Mouse (Mus musculus): Measurements from ENCODE around the gene Dnase1l1. TPM values are rescaled to one million over a fixed set of nuclear protein-coding genes. Genes with fewer than 3 reads are reported as not detected.

Gene Dnase1l1
- polyA plus RNA-seq, 1 experiment from 2014 or later: 27.7 TPM

- peak; percentile 92 for DNase-seq (ENCODE audit: low spot score)
- 16% methylated on average over 38 of the region's 39 CpGs for WGBS
- peak; percentile 75 for ATAC-seq
Observed at GRCm38 (mm10) chrX:74282395-74283091, 406 bp upstream of the Dnase1l1 start.

GRCm38 (mm10) chrX:74281041-74281731 is 951 bp downstream of the Dnase1l1 start:
- WGBS: 8% methylated on average over 14 of the region's 14 CpGs
- Histone ChIP-seq H3K4me2 (replicated peaks; ENCODE audit: low read depth, low read length) (peak overlapping the region; percentile 59), H3K4me1 (ENCODE audit: insufficient read depth, low read depth, low read length) (no peaks in the 10 kb centered on the region; the same call in 1 of the 2 replicates), H3K27ac (ENCODE audit: low read length) (peak overlapping the region; percentile 86; the same call in 1 of the 2 replicates), H3K36me3 (ENCODE audit: insufficient read depth, low read length) (no peaks in the 10 kb centered on the region), H3K9ac (replicated peaks; ENCODE audit: low read depth) (0 out of 2 replicates have a peak overlapping the region, but pooled peaks have one; percentile 8), H3K4me3 (ENCODE audit: low read depth, low read length) (peak overlapping the region; percentile 42), H3K9me3 (ENCODE audit: low read length) (no peaks in the 10 kb centered on the region), H3K27me3 (replicated peaks; ENCODE audit: insufficient read depth, low read length) (no peaks in the 10 kb centered on the region)
- no peak for ATAC-seq
- TF ChIP-seq EP300 (IDR thresholded peaks at IDR 0.05) (no peak), CTCF (IDR thresholded peaks at IDR 0.05) (no peak)
- no peak for DNase-seq (ENCODE audit: low spot score)

More at GRCm38 (mm10) chrX:74282395-74283091, 406 bp upstream of the Dnase1l1 start:
- Histone ChIP-seq H3K9ac (replicated peaks; ENCODE audit: low read depth) (peak overlapping the region; percentile 44), H3K27ac (ENCODE audit: low read length) (peak overlapping the region; percentile 86), H3K9me3 (ENCODE audit: low read length) (no peaks in the 10 kb centered on the region), H3K36me3 (ENCODE audit: insufficient read depth, low read length) (no peaks in the 10 kb centered on the region), H3K27me3 (replicated peaks; ENCODE audit: insufficient read depth, low read length) (no peaks in the 10 kb centered on the region), H3K4me2 (replicated peaks; ENCODE audit: low read depth, low read length) (peak overlapping the region; percentile 59), H3K4me3 (ENCODE audit: low read depth, low read length) (peak overlapping the region; percentile 42), H3K4me1 (ENCODE audit: insufficient read depth, low read depth, low read length) (no peaks in the 10 kb centered on the region; the same call in 1 of the 2 replicates)
- TF ChIP-seq CTCF (IDR thresholded peaks at IDR 0.05) (no peak), EP300 (IDR thresholded peaks at IDR 0.05) (no peak)

- 73% methylated on average over 8 of the region's 8 CpGs for WGBS
- Histone ChIP-seq H3K9ac (replicated peaks; ENCODE audit: low read depth) (no peak overlapping the region), H3K4me1 (ENCODE audit: insufficient read depth, low read depth, low read length) (no peaks in the 10 kb centered on the region), H3K27me3 (replicated peaks; ENCODE audit: insufficient read depth, low read length) (no peaks in the 10 kb centered on the region), H3K9me3 (ENCODE audit: low read length) (no peaks in the 10 kb centered on the region), H3K36me3 (ENCODE audit: insufficient read depth, low read length) (no peaks in the 10 kb centered on the region), H3K4me3 (ENCODE audit: low read depth, low read length) (no peak overlapping the region), H3K27ac (ENCODE audit: low read length) (no peak overlapping the region), H3K4me2 (replicated peaks; ENCODE audit: low read depth, low read length) (no peak overlapping the region)
- TF ChIP-seq EP300 (IDR thresholded peaks at IDR 0.05) (no peak), CTCF (IDR thresholded peaks at IDR 0.05) (no peak)
- ATAC-seq: no peak
- peak; percentile 30 for DNase-seq (ENCODE audit: low spot score)
Observed at GRCm38 (mm10) chrX:74277916-74278315, 4.2 kb downstream of the Dnase1l1 start.

GRCm38 (mm10) chrX:74273422-74274322 is 8.5 kb downstream of the Dnase1l1 start:
- Histone ChIP-seq H3K9me3 (ENCODE audit: low read length) (no peaks in the 10 kb centered on the region), H3K4me1 (ENCODE audit: insufficient read depth, low read depth, low read length) (no peaks in the 10 kb centered on the region), H3K4me3 (ENCODE audit: low read depth, low read length) (no peak overlapping the region), H3K9ac (replicated peaks; ENCODE audit: low read depth) (no peak overlapping the region), H3K27me3 (replicated peaks; ENCODE audit: insufficient read depth, low read length) (no peaks in the 10 kb centered on the region), H3K36me3 (ENCODE audit: insufficient read depth, low read length) (no peaks in the 10 kb centered on the region), H3K27ac (ENCODE audit: low read length) (no peak overlapping the region), H3K4me2 (replicated peaks; ENCODE audit: low read depth, low read length) (no peak overlapping the region)
- TF ChIP-seq EP300 (IDR thresholded peaks at IDR 0.05) (no peak), CTCF (IDR thresholded peaks at IDR 0.05) (no peak)
- ATAC-seq (no peak), DNase-seq (ENCODE audit: low spot score) (no peak)
- 21% methylated on average over 10 of the region's 10 CpGs for WGBS

- H3K27me3 ChIP-seq (replicated peaks; ENCODE audit: insufficient read depth, low read length): no peaks in the 10 kb centered on the region
- peak overlapping the region; percentile 54 for H3K4me3 ChIP-seq (ENCODE audit: low read depth, low read length)
- H3K4me2 ChIP-seq (replicated peaks; ENCODE audit: low read depth, low read length): peak overlapping the region; percentile 49
- WGBS: 9% methylated on average over 26 of the region's 27 CpGs
- H3K4me1 ChIP-seq (ENCODE audit: insufficient read depth, low read depth, low read length): no peaks in the 10 kb centered on the region
- ATAC-seq (peak; percentile 4; the same call in 1 of the 2 replicates), DNase-seq (ENCODE audit: low spot score) (peak; percentile 63)
- H3K27ac ChIP-seq (ENCODE audit: low read length): peak overlapping the region; percentile 66
- H3K36me3 ChIP-seq (ENCODE audit: insufficient read depth, low read length): no peaks in the 10 kb centered on the region
- no peaks in the 10 kb centered on the region for H3K9me3 ChIP-seq (ENCODE audit: low read length)
- TF ChIP-seq CTCF (IDR thresholded peaks at IDR 0.05) (peak; percentile 21; the same call in 1 of the 2 replicates), EP300 (IDR thresholded peaks at IDR 0.05) (no peak)
- peak overlapping the region; percentile 63 for H3K9ac ChIP-seq (replicated peaks; ENCODE audit: low read depth)
Observed at GRCm38 (mm10) chrX:74270902-74271551, 11.1 kb downstream of the Dnase1l1 start.
